Mouse (Mus musculus): ENCODE measurements around the gene Zcchc18. TPM values are rescaled to one million over a fixed set of nuclear protein-coding genes. Genes with fewer than 3 reads are reported as not detected.

Zcchc18 gene
- total and polyA plus RNA-seq, 3 experiments = 0.04 to 0.61 TPM; not detected in 1

DNA sequence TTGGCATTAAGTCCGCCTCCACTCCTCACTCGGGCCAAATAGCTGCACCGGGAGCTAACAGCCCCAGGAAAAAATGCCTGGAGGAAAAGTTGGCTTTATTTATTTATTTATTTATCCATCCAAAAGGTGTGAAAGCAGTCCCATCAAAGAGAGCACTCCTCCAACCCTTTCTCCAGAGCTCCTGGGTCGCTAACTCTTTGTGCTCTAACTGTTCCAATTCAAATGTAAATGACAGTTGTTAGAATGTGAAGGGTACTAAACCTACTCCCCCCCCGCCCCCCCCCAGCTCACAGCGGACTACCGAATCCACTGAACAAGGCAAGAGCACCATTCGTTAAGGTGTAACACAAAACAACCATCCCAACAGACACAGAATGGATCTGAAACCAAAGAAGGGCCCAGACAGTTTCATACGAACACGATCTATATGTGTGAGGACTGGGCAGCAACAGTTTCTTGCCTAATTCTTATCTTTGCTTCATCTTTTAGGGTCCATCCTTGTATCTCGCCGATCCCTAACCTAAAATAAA is 44.6 kb downstream of the Zcchc18 start:
- no peak for DNase-seq (ENCODE audit: low read depth, low spot score)
- no peaks in the 10 kb centered on the region for H3K9me3 ChIP-seq (replicated peaks; ENCODE audit: insufficient read depth, low read length)
- peaks cover 0 to 9% of the 10 kb centered on the region in 2 experiments; a peak in 3 of 4 replicates for H3K4me1 ChIP-seq (ENCODE audit: control insufficient read depth in 1 of 2, insufficient read depth in 2 of 2, low read length in 2 of 2)
- 0 out of 2 replicates have a peak, but pooled peaks have one; percentile 1 for TF ChIP-seq ZMIZ1 (IDR thresholded peaks at IDR 0.05; ENCODE audit: low read depth, low read length)
- no peak for TF ChIP-seq MAX (IDR thresholded peaks at IDR 0.05; ENCODE audit: low read length)
- TF ChIP-seq MYB (IDR thresholded peaks at IDR 0.05; ENCODE audit: low read depth, low read length) = no peak
- TF ChIP-seq ZC3H11A (IDR thresholded peaks at IDR 0.05; ENCODE audit: low read depth, low read length) = no peak
- H3K79me2 ChIP-seq (ENCODE audit: control insufficient read depth, insufficient read depth, low read length, poor library complexity) = peaks cover 29% of the 10 kb centered on the region
- no peaks in the 10 kb centered on the region for H3K27me3 ChIP-seq (ENCODE audit: control insufficient read depth in 1 of 2, insufficient read depth in 2 of 2, low read length in 2 of 2)
- H3K27ac ChIP-seq (ENCODE audit: control insufficient read depth, low read depth, low read length) = no peak overlapping the region; the same call in 1 of the 2 replicates
- H3K4me3 ChIP-seq (ENCODE audit: control insufficient read depth in 1 of 2, insufficient read depth in 1 of 2, low read depth in 2 of 2, low read length in 2 of 2) = peak overlapping the region; percentile 84 to 99
- H3K9ac ChIP-seq (ENCODE audit: control insufficient read depth, low read depth, low read length, poor library complexity, severe bottlenecking) = peak overlapping the region; percentile 81
- H3K36me3 ChIP-seq (ENCODE audit: control insufficient read depth in 1 of 2, insufficient read depth in 2 of 2, low read length in 2 of 2) = peaks cover 0 to 14% of the 10 kb centered on the region in 2 experiments; a peak in 2 of 4 replicates

- DNase-seq (ENCODE audit: low read depth, low spot score) = peak; percentile 97
- TF ChIP-seq TAL1 (IDR thresholded peaks at IDR 0.05; ENCODE audit: low read length) (no peak), MYB (IDR thresholded peaks at IDR 0.05; ENCODE audit: low read depth, low read length) (peak; percentile 16; the same call in 1 of the 2 replicates), RAD21 (IDR thresholded peaks at IDR 0.05; ENCODE audit: low read depth, low read length) (no peak), MXI1 (IDR thresholded peaks at IDR 0.05; ENCODE audit: low read depth, low read length) (peak; percentile 71; the same call in 1 of the 2 replicates), ETS1 (IDR thresholded peaks at IDR 0.05; ENCODE audit: low read depth, low read length) (peak; percentile 74), GABPA (IDR thresholded peaks at IDR 0.05; ENCODE audit: low read depth, low read length) (no peak), ZMIZ1 (IDR thresholded peaks at IDR 0.05; ENCODE audit: low read depth, low read length) (no peak), NELFE (IDR thresholded peaks at IDR 0.05; ENCODE audit: low read depth, low read length) (peak; percentile 61), CHD1 (IDR thresholded peaks at IDR 0.05; ENCODE audit: low read depth, low read length) (no peak), JUND (IDR thresholded peaks at IDR 0.05; ENCODE audit: low read depth, low read length) (no peak), ZC3H11A (IDR thresholded peaks at IDR 0.05; ENCODE audit: low read depth, low read length) (no peak; the same call in 1 of the 2 replicates), KAT2A (conservative IDR thresholded peaks at IDR 0.05; ENCODE audit: low read depth, low read length) (peak; percentile 71), MEF2A (IDR thresholded peaks at IDR 0.05; ENCODE audit: extremely low read depth, insufficient replicate concordance, low read depth, low read length, poor library complexity, severe bottlenecking) (no peak), TCF12 (IDR thresholded peaks at IDR 0.05; ENCODE audit: low read depth, low read length) (peak; percentile 52; the same call in 1 of the 2 replicates), MAX (IDR thresholded peaks at IDR 0.05; ENCODE audit: low read length) (peak; percentile 64; the same call in 1 of the 2 replicates), E2F4 (IDR thresholded peaks at IDR 0.05; ENCODE audit: borderline replicate concordance, low read depth, low read length) (no peak), POLR2A (IDR thresholded peaks at IDR 0.05; ENCODE audit: control insufficient read depth in 1 of 2, insufficient read depth in 1 of 2, low read depth in 1 of 2, low read length in 2 of 2, poor library complexity in 1 of 2) (peak in 1 of 2 experiments; percentile 69; a peak in 2 of 4 replicates), ZKSCAN1 (IDR thresholded peaks at IDR 0.05; ENCODE audit: low read depth, low read length) (no peak), ELF1 (IDR thresholded peaks at IDR 0.05; ENCODE audit: low read depth, low read length) (peak; percentile 68; the same call in 1 of the 2 replicates), HCFC1 (IDR thresholded peaks at IDR 0.05; ENCODE audit: low read depth, low read length) (peak; percentile 93), TBP (IDR thresholded peaks at IDR 0.05; ENCODE audit: low read depth, low read length) (peak; percentile 77), CHD2 (IDR thresholded peaks at IDR 0.05; ENCODE audit: low read length) (peak; percentile 25; the same call in 1 of the 2 replicates), SIN3A (IDR thresholded peaks at IDR 0.05; ENCODE audit: low read length) (peak; percentile 89), EP300 (IDR thresholded peaks at IDR 0.05; ENCODE audit: low read depth in 1 of 2, low read length in 2 of 2) (peak in 1 of 2 experiments; percentile 35; a peak in 1 of 4 replicates), USF1 (IDR thresholded peaks at IDR 0.05; ENCODE audit: low read depth, low read length) (peak; percentile 31; the same call in 1 of the 2 replicates), MAZ (IDR thresholded peaks at IDR 0.05; ENCODE audit: low read depth, low read length) (peak; percentile 67), POLR2AphosphoS2 (IDR thresholded peaks at IDR 0.05; ENCODE audit: low read length) (0 out of 2 replicates have a peak, but pooled peaks have one; percentile 29), MYC (IDR thresholded peaks at IDR 0.05; ENCODE audit: low read depth, low read length) (peak; percentile 81; the same call in 1 of the 2 replicates)
These were observed 45.1 kb downstream of the Zcchc18 start, which contains the start of gene Slc25a53 for GRCm38 (mm10) chrX:137038000-137038483. Gene Slc25a53, minus strand, starts transcription at chrX:137038302.

More at GRCm38 (mm10) chrX:137038000-137038483, 45.1 kb downstream of the Zcchc18 start, which contains the start of gene Slc25a53:
- H3K9me3 ChIP-seq (replicated peaks; ENCODE audit: insufficient read depth, low read length) = no peaks in the 10 kb centered on the region
- H3K4me1 ChIP-seq (ENCODE audit: control insufficient read depth in 1 of 2, insufficient read depth in 2 of 2, low read length in 2 of 2) = peaks cover 0 to 9% of the 10 kb centered on the region in 2 experiments; a peak in 3 of 4 replicates
- no peaks in the 10 kb centered on the region for H3K27me3 ChIP-seq (ENCODE audit: control insufficient read depth in 1 of 2, insufficient read depth in 2 of 2, low read length in 2 of 2)
- peaks cover 29% of the 10 kb centered on the region for H3K79me2 ChIP-seq (ENCODE audit: control insufficient read depth, insufficient read depth, low read length, poor library complexity)
- H3K9ac ChIP-seq (ENCODE audit: control insufficient read depth, low read depth, low read length, poor library complexity, severe bottlenecking) = peak within 1 kb of the TSS; percentile 81
- H3K36me3 ChIP-seq (ENCODE audit: control insufficient read depth in 1 of 2, insufficient read depth in 2 of 2, low read length in 2 of 2) = peaks cover 0 to 14% of the 10 kb centered on the region in 2 experiments; a peak in 2 of 4 replicates
- peak within 1 kb of the TSS; percentile 84 to 99 for H3K4me3 ChIP-seq (ENCODE audit: control insufficient read depth in 1 of 2, insufficient read depth in 1 of 2, low read depth in 2 of 2, low read length in 2 of 2)
- H3K27ac ChIP-seq (ENCODE audit: control insufficient read depth, low read depth, low read length) = peak within 1 kb of the TSS; percentile 89

Data from MEL (cell line).